Mouse (Mus musculus) gastrocnemius, adult 2 months (tissue): Measurements from ENCODE around the gene Rsrp1. TPM values are rescaled to one million over a fixed set of nuclear protein-coding genes. Genes with fewer than 3 reads are reported as not detected.

ENCODE experiments used
- DNase-seq: peaks from one replicate; pipeline ENCODE4 v3.0.0; 2022
- H3K27ac ChIP-seq: fragments of 200-600 bp; 2 replicates; pipeline ENCODE4 v1.8.1; 2022; ENCODE audit warnings: mild to moderate bottlenecking
- H3K4me3 ChIP-seq: fragments of 200-600 bp; 2 replicates; pipeline ENCODE4 v1.8.1; 2022; ENCODE audit warnings: mild to moderate bottlenecking, moderate library complexity
- CTCF ChIP-seq: fragments of 200-600 bp; IDR thresholded peaks from 2 replicates; pipeline ENCODE4 v1.8.1; 2022; ENCODE audit warnings: antibody characterized with exemption, mild to moderate bottlenecking, moderate library complexity
- intact Hi-C: fragments of 180-260 bp; cut with DNase I; formaldehyde crosslinking; loops from one replicate; pipeline ENCODE4 v1.15.1; 2025
- total RNA-seq, 2 experiments: library from RNA; stranded (reverse); gene quantifications; 2 replicates each; pipeline ENCODE4 v1.2.3; 2021

The Rsrp1 gene
- total RNA-seq, 2 experiments from 2014 or later = 221 to 234 TPM

DNA sequence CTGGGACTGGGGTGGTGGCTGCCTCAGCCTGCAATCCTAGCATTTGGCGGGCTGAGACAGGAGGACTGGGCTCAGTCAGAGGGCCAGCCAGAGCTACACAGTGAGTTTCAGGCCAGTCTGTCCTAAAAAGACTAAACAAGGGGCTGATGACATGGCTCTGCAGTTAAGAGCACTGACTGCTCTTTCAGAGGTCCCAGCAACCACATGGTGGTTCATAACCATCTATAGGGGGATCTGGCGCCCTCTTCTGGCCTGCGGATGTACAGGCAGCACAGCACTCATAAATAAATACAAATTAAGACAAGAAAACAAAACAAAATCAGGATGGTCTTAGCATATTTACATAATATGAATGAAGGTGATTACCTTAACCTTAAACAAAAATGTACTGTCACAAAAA lies 10.0 kb upstream of the Rsrp1 start:
- Histone ChIP-seq H3K27ac (peak overlapping the region; percentile 97), H3K4me3 (peak overlapping the region; percentile 93)
- TF ChIP-seq CTCF = peak; percentile 90
- peak; percentile 80 for DNase-seq
- intact Hi-C loops = no loop called here

DNA sequence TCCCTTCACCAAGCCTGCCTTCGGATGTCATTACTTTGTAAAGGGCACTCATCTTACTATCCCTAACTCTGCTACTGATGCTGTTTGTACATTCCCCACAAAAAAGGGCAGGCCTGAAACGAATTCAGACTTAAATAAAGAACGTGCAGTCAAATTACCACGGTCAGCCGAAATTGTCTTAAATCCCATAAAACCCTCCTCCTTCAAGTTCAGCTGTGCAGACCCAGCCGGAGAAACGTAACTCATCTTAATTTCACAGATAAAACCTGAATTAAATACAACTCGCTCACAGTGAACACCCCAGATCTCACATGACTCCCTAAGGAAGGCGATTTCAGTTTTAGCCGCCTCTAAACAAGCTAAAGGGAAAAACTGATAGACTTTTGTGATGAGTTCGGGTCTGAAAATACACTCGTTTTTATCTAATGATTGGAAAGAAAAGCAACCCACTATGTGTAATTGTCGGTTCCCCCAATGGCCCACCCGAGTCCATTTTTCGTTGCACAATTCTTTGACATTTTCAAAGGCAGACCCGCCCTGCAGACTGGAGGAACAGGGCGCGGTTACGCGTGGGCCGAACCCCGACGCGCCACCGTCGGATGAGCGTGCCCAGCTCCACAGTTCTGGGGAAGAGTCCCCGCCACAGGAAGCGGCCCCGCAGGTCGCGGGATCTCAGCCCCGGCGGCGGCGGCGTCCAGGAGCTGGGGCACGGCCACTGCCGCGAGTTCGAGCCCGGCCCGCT lies 9.1 kb upstream of the Rsrp1 start:
- intact Hi-C loops = no loop called here
- no peak for DNase-seq
- Histone ChIP-seq H3K4me3 (peak overlapping the region; percentile 93), H3K27ac (peak overlapping the region; percentile 97)
- no peak for TF ChIP-seq CTCF

DNA sequence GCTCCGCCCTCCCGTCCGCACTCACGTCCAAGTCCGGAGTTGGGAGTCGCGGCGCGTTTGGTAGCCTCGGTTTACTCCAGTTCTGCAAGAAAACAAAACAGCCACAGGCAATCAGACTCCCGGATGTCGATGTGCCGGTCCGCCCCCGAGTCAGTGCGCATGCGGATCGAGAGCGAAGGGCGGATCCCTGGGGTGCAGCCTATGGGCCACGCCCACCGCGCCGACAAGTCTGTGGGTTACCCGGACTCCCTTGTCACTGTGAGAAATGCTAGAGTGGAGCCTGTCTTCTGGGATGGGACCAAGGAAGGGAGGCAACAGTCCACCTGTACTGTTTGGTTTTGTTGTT lies 8.6 kb upstream of the Rsrp1 start, which contains the start of gene Tmem50a:
Tmem50a (minus strand) TSS at position 161 of the 346 bp plus-strand sequence.
- peak within 1 kb of the TSS; percentile 97 for H3K27ac ChIP-seq
- DNase-seq = peak; percentile 96
- TF ChIP-seq CTCF = no peak
- intact Hi-C loops = no loop called here
- H3K4me3 ChIP-seq = peak within 1 kb of the TSS; percentile 93

DNA sequence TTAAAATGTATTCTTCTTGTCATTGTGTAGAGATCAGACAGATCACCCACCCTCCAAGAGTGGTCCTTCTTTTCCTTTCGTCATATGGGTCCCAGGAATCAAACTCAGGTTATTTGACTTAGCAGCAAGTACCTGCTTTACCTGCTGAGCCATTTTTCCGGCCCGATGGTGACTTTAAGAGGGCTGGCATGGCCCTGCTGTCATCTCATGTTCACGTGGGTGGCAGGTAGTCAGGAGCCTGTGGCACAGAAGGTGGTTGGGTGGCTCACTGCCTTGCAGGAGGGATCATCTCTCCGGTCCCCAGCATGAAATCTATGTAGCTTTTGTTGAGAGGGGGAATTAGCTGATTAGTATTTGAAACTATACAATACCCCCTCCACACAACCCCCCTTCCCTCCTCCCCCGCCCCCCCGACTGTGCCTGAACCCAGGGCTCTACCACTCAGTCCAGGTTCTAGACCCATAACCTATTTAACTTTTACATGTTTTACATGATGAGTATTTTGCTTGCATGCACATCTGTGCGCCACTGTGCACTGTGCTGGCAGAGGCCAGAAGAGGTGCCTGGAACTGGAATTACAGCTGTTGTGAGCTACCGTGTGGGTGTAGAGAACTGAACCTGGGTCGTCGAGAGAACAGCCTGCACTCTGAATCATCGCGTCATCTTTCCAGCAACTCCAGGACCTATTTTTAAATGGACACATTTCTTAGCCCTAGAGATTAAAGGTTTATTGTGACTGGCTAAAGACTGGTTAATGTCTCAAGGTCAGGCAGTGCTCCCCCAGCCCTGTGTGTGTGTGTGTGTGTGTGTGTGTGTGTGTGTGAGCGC lies 8.0 kb upstream of the Rsrp1 start:
- TF ChIP-seq CTCF = no peak
- peak; percentile 49 for DNase-seq
- intact Hi-C loops = no loop called here
- peak overlapping the region; percentile 97 for H3K27ac ChIP-seq
- peak overlapping the region; percentile 93 for H3K4me3 ChIP-seq

- no peak for TF ChIP-seq CTCF
- no peak for DNase-seq
- Histone ChIP-seq H3K4me3 (no peak overlapping the region), H3K27ac (peak overlapping the region; percentile 76)
- intact Hi-C loops = no loop called here
These were observed 6.2 kb upstream of the Rsrp1 start for GRCm38 (mm10) chr4:134917194-134917593.

DNA sequence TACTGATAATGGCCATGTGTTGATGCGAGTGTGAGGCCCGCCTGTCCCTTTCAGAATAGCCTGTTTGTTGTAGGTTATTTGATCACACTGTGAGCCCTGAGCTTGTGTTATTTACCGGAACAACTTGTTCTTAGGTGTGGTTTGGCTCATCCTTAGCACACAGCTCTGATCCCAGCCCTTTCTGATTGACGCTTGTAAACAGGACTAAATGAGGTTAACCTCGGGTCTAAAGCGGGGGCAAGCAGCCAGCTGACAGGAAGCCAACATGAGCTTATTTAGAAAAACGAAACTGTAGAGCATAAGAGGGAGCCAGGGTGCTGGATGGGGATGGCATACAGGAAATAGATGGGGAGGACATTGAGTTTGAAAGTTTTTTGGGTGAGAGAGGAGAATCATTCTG lies 5.0 kb upstream of the Rsrp1 start:
- DNase-seq = peak; percentile 86
- intact Hi-C loops = no loop called here
- H3K4me3 ChIP-seq = peak overlapping the region; percentile 36
- no peak for TF ChIP-seq CTCF
- peak overlapping the region; percentile 76 for H3K27ac ChIP-seq

DNA sequence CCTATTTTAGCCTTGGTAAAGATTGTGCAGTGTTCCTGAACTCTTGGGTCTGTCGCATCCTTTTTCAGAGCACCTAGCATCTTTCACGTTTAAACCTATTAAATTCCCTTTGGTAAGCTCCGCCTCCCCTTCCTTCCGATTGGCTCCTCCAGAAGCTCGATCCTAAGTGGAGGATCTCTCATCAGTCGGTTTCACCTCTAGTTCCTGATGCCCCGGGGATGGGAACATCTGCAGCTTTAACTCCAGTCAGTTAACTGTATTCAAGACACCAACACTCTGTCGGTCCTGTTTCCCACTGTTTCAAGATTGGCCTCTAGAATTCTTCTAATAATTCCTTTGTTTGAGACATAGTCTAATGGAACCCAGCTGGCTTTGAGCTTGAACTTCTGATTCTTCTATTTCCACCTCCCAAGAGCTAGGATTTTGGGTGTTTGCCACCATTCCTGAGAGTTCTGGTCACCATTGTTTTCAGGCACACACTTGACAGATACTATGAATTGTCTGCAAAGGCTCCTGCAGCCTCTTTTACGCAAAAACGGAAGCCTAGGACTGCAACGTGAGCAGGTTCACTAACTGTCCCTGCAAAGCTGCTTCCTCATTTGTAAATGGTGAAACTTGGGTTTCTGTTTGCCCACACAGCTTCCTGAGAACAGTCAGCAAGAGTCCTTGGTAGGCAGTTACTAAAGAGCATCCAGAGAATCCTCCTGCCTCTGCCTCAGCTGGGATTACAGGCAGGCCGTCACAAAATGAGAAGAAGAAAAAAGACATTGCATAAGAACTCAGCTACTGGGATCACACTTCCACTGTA lies 3.5 kb upstream of the Rsrp1 start:
- Histone ChIP-seq H3K4me3 (no peak overlapping the region), H3K27ac (peak overlapping the region; percentile 76)
- intact Hi-C loops = no loop called here
- DNase-seq = no peak
- TF ChIP-seq CTCF = no peak

DNA sequence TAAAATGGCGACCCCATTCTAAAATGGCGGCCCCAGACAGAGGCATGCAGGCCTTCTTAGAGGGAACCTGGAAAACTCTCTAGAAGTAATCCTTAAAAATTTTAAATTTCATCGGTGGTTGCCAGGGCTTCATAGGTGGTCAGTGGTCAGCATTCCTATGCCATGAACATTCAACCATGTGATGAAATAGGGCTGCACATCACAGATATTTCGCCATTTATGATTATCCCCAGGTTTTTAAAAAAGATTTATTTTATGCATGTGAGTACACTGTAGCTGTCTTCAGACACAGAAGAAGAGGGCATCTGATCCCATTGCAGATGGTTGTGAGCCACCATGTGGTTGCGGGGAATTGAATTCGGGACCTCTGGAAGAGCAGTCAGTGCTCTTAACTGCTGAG lies 2.8 kb upstream of the Rsrp1 start:
- H3K4me3 ChIP-seq = no peak overlapping the region
- intact Hi-C loops = no loop called here
- DNase-seq = no peak
- TF ChIP-seq CTCF = no peak
- no peak overlapping the region for H3K27ac ChIP-seq

- no peak overlapping the region for H3K4me3 ChIP-seq
- TF ChIP-seq CTCF = no peak
- no peak for DNase-seq
- H3K27ac ChIP-seq = peak overlapping the region; percentile 99
- intact Hi-C loops = no loop called here
These were observed 1.7 kb upstream of the Rsrp1 start for GRCm38 (mm10) chr4:134921703-134922102.

DNA sequence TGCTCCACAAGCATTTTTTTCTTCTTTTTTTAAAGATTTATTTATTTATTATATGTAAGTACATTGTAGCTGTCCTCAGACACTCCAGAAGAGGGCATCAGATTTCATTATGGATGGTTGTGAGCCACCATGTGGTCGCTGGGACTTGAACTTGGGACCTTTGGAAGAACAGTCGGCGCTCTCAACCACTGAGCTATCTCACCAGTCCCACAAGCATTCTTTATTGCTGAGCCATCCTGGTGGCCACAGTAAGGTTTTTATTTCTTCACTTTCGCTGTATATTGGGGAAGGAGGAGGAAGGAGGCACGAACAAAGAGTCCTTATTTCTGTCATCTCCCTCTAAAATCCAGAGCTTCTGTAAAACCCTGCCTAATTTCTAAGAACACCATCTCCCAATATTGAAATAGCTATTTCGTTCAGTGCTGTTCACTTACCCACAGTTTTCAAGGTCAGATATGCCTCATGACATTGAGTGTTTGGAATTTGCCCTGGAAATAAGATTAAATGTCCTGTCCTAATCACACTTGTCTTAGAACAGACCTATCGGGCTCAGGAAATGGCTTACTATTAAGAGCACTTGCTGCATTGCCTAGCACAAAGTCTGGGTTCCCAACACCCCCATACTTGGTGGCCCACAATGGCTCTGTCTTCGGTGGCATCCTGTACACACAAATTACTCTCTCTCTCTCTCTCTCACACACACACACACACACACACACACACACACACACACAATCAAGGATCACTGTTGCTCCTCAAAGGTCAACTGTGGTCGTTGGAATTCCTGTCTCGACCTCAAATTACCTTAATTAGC lies 1.1 kb upstream of the Rsrp1 start:
- no peak for TF ChIP-seq CTCF
- Histone ChIP-seq H3K27ac (peak overlapping the region; percentile 99), H3K4me3 (peak overlapping the region; percentile 100)
- peak; percentile 32 for DNase-seq
- intact Hi-C loops = no loop called here

DNA sequence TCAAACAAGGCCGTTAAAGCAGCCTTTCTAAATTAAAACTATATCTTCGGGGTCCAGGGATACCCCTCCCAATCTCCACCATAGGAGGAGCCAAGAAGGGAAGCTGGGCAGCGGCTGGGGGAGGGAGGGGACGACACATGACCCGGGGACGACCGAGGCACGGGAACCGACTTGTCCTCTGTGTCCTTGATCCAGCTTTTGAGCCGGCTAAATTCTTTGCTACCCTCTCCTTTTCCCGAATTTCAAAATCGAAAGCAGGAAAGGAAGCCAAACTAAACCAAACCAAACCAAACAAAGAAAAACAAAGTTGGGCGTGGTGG lies 507 bp upstream of the Rsrp1 start:
- TF ChIP-seq CTCF = no peak
- intact Hi-C loops = no loop called here
- H3K4me3 ChIP-seq = peak overlapping the region; percentile 100

DNA sequence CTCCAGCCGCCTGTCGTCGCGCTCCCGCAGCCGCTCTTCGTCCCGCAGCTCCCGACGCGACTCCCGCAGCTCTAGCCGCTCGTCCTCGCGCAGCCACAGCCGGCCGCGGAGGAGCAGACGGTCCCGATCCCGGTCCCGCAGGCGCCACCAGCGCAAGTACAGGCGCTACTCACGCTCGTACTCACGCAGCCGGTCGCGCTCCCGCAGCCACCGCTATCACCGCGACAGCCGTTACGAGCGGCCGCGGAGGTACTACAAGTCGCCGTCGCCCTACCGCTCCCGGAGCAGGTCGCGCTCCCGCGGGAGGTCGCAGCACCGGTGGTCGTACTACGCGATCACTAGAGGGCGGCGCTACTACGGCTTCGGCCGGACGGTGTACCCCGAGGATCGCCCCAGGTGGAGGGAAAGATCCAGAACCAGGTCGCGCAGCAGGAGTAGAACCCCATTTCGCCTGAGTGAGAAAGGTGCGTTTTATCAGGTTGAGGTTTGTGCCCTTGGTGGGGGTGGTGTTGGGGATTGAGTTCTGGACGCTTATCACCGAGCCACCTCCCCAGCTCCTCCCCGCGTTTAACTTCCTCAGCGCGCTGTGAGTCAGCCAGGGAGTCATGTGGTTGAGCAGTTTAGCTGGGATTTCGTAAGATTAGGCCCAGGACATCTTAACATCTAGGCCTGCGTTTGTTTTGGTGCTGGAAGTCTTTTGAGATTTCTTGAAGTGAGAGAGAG lies 788 bp downstream of the Rsrp1 start:
- peak overlapping the region; percentile 100 for H3K4me3 ChIP-seq
- TF ChIP-seq CTCF = no peak
- DNase-seq = peak; percentile 87
- intact Hi-C loops = no loop called here
- peak overlapping the region; percentile 99 for H3K27ac ChIP-seq

More for the DNA sequence above, 507 bp upstream of the Rsrp1 start:
- peak overlapping the region; percentile 99 for H3K27ac ChIP-seq
- peak; percentile 86 for DNase-seq
